Mouse (Mus musculus) Patski (cell line): ENCODE results near the gene Echdc3. TPM values are rescaled to one million over a fixed set of nuclear protein-coding genes. Genes with fewer than 3 reads are reported as not detected.

Experiments used
- ATAC-seq: fragments of 100-300 bp; one replicate; pipeline ENCODE4 v1.8.0; 2021
- CTCF ChIA-PET: fragments of 350-600 bp; sonication (Branson Sonifier 250); formaldehyde crosslinking; loops from one replicate; lab custom pipeline; 2022; ENCODE audit warnings: inconsistent platforms; lab: Charles Lee
- POLR2A ChIA-PET: fragments of 350-600 bp; sonication (Branson Sonifier 250); formaldehyde crosslinking; loops from one replicate; lab custom pipeline; 2022; ENCODE audit warnings: antibody characterized with exemption, inconsistent platforms; lab: Charles Lee
- DNase-seq: peaks from one replicate; pipeline ENCODE4 v3.0.0-alpha.2; 2011; ENCODE audit warnings: low read depth, low spot score
- H3K27me3 ChIP-seq: fragments of 371-371 bp; one replicate; pipeline ENCODE4 v1.5.1; 2021
- CTCF ChIP-seq: fragments of 100-300 bp; IDR thresholded peaks from one replicate; pipeline ENCODE4 v1.5.1; 2021
- in situ Hi-C: fragments of 300-500 bp; cut with MboI; formaldehyde crosslinking; loops from 3 replicates; pipeline ENCODE4 v1.11.1; 2018; ENCODE audit warnings: low pct_unique_long_range_greater_than_20kb, mixed read lengths
- polyA plus RNA-seq: library from polyadenylated mRNA; unstranded; gene quantifications from one replicate; pipeline ENCODE4 v1.2.3, GENCODE M21; 2021

Gene Echdc3
- polyA plus RNA-seq, 1 experiment from 2014 or later: 22.2 TPM

DNA sequence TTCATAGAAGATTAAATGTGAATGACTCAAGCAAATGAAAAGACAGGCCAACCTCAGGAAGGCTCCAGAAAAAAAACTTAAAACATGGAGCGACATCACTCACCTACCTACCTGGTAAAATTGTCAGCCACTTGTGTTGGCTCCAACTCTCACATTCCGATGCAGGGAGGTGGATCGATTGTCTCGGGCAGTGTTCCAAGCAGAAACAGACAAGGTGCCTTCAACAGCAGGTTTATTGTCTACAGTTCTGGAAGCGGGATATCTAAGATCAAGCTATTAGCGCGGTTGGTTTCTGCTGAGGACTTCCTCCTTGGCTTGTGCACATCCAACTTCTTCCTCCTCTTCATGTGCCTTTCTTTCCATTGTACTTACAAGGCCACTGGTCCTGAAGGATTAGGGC is 55.2 kb downstream of the Echdc3 start:
- H3K27me3 ChIP-seq: no peaks in the 10 kb centered on the region
- no peak for DNase-seq
- TF ChIP-seq CTCF: no peak
- no peak for ATAC-seq
- CTCF ChIA-PET: interaction anchor here (2.4 kb wide), 1 partner anchor 12 kb away, joined by 21 read pairs; no protein-coding TSS in a partner anchor
- in situ Hi-C loops: no loop called here
- POLR2A ChIA-PET: no interaction called here

- H3K27me3 ChIP-seq: no peaks in the 10 kb centered on the region
- CTCF ChIA-PET: interaction anchor here (0.9 to 2.4 kb wide), 2 partner anchors 12 to 168 kb away, joined by 3 to 21 read pairs; no protein-coding TSS in a partner anchor
- ATAC-seq: no peak
- no peak for TF ChIP-seq CTCF
- POLR2A ChIA-PET: no interaction called here
- DNase-seq: no peak
- in situ Hi-C loops: no loop called here
Measured at GRCm38 (mm10) chr2:6157208-6157607, 55.6 kb downstream of the Echdc3 start.

- in situ Hi-C loops: no loop called here
- POLR2A ChIA-PET: no interaction called here
- H3K27me3 ChIP-seq: no peaks in the 10 kb centered on the region
- CTCF ChIA-PET: no interaction called here
- ATAC-seq: no peak
- no peak for DNase-seq
- TF ChIP-seq CTCF: no peak
Measured at GRCm38 (mm10) chr2:6149801-6150200, 63.0 kb downstream of the Echdc3 start.

DNA sequence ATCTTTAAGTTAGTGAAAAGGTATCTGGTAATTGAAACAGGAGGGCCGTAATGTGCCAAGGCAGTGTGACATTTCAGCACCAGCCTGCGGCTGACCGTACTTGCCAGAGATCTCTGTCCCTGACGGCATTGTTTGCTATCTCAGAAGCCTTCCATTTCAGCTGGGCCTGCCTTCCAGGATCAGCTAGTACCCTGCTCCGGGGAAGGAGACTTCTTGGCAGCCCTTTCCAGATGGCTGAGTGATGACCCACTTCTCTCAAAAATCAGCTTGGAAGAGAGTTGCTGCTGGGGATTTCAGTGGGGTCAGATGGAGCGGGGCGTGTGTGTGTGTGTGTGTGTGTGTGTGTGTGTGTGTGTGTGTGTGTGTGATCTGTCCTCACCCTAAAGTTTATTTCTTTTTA is 65.9 kb downstream of the Echdc3 start:
- ATAC-seq (no peak), DNase-seq (no peak)
- CTCF ChIA-PET: interaction anchor here (1.6 to 4.7 kb wide), 2 partner anchors 11 to 16 kb away, joined by 4 to 21 read pairs; no protein-coding TSS in a partner anchor
- no peaks in the 10 kb centered on the region for H3K27me3 ChIP-seq
- POLR2A ChIA-PET: no interaction called here
- in situ Hi-C loops: no loop called here
- TF ChIP-seq CTCF: no peak

DNA sequence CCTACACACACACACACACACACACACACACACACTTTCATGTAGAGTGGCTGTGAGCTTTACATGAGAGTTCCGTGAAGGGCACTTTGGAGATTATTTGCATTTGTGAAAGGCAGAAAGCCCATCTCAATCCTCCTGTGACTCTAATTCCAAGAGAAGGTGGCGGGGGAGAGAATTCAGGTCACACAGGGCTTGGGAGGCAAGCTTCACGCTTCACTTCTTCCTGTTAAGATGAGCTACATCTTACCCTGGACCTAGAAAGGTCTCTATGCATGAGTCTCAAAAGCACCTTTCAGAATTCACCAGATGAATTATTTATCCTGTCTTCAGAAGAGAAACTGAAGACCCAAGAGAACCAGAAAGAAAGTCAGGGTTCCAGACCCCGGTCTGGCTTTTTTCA is 66.6 kb downstream of the Echdc3 start:
- no peaks in the 10 kb centered on the region for H3K27me3 ChIP-seq
- DNase-seq: no peak
- CTCF ChIA-PET: interaction anchor here (1.6 to 4.7 kb wide), 2 partner anchors 12 to 17 kb away, joined by 4 to 21 read pairs; no protein-coding TSS in a partner anchor
- no peak for ATAC-seq
- in situ Hi-C loops: no loop called here
- POLR2A ChIA-PET: no interaction called here
- TF ChIP-seq CTCF: no peak

DNA sequence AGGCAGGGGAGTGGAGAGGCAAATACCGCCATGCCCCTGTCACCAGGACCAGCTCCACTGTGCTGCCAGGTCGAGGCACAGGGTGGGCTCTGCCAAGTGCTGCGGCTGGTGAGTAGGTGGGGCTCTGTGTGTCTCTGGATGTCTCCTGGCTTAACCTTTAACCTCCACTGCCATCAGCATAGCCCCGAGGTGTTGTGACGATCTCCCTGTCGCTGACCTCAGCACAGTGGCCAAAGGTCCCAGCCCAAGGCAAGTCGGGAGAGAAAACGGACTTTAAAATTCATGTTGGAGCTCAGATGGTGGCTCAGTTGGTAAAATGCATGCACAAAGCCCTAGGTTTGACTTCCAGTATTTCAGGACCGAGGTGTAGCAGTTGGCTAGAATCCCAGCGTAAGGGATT is 67.2 kb downstream of the Echdc3 start:
- no peak for DNase-seq
- ATAC-seq: no peak
- H3K27me3 ChIP-seq: no peaks in the 10 kb centered on the region
- in situ Hi-C loops: no loop called here
- ChIA-PET CTCF (interaction anchor here (1.6 to 4.7 kb wide), 2 partner anchors 12 to 18 kb away, joined by 4 to 21 read pairs; no protein-coding TSS in a partner anchor), POLR2A (no interaction called here)
- no peak for TF ChIP-seq CTCF

DNA sequence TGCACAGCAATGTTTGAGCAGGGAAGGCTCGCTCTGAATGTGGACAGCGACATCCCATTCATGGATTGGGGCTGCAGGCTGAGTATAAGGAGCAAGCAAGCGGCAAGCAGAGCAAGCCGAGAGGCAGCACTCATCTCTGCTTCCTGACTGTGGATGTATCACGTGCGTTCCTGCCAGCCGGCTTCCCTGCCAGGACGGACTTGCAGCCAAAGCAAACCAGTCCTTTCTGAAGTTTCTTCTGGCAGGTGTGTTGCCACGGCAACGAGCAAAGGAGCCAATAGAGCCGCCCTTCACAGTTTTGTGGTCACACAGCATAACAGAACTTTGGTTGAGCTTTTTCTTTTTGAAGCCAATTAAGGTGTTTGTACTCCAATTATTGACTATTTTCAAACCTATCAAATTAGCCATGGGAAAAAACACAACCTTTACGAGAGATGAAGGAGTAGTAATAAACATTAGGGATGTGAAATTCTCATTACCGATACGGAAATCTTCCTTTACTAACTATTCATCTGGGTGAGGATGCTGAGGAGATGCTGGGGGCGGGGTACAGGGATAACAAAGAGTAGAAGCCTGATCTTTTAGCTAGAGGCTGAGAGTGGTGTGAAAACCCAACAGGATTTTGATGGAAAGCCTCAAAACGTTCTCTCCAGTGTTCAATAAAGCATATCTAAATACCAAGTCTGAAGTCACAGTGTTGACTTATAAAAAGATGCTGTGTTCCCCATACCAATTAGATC is 69.7 kb downstream of the Echdc3 start:
- ChIA-PET POLR2A (no interaction called here), CTCF (interaction anchor here (0.6 to 4.7 kb wide), 4 partner anchors 10 to 24 kb away, joined by 3 to 21 read pairs (median 4); no protein-coding TSS in a partner anchor)
- ATAC-seq: no peak
- in situ Hi-C loops: no loop called here
- no peak for TF ChIP-seq CTCF
- no peak for DNase-seq
- H3K27me3 ChIP-seq: no peaks in the 10 kb centered on the region

DNA sequence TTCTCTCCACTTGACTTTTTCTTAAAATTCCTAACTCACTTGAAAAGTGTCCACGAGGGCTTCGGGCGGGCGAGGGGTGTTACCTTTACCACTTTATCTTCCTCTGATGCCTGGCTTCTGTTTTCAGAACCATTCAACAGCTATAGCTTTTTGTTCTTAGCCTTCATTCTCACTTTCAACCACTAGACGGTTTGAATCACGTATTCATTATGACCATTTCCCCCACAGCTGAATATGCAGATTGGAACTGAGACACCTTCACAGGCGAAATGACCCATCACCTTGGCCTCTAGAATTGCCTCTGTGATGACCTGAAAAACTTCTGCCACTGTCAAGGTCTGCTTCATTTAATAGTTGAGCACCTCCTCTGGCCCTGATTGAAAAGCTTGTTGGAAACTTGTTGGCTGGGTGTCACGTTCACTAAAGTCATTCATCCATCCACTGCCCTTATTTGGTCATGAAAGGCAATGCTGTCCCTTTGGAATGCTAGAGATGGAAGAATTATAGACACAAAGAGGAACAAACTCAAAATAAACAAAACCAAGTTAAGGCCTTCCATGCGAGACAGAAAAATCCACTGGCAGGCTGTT is 72.2 kb downstream of the Echdc3 start:
- ATAC-seq: peak; percentile 79
- TF ChIP-seq CTCF: no peak
- in situ Hi-C loops: no loop called here
- no peaks in the 10 kb centered on the region for H3K27me3 ChIP-seq
- no peak for DNase-seq
- CTCF ChIA-PET: interaction anchor here (1.2 to 1.6 kb wide), 2 partner anchors 37 to 89 kb away, joined by 3 to 4 read pairs; no protein-coding TSS in a partner anchor
- POLR2A ChIA-PET: interaction anchor here (1.6 kb wide), 1 partner anchor 22 kb away, joined by 3 read pairs; no protein-coding TSS in a partner anchor

Other genes starting within 250 kb of the Echdc3 start
- 45.6 TPM for gene Proser2, start 82.8 kb downstream of the Echdc3 start, polyA plus RNA-seq
- 25.3 TPM for gene Usp6nl, start 109.6 kb upstream of the Echdc3 start, polyA plus RNA-seq